Mouse (Mus musculus) heart, embryonic 15.5 days (tissue): ENCODE data around the gene Fes. TPM values are rescaled to one million over a fixed set of nuclear protein-coding genes. Genes with fewer than 3 reads are reported as not detected.

Source experiments
- ATAC-seq: fragments of 200-750 bp; cut with Nextera tagmentation; replicated peaks from 2 replicates; pipeline ENCODE4 v1.8.0; 2017; ENCODE audit warnings: low read depth, moderate TSS enrichment; ENCODE audit not compliant: insufficient number of reproducible peaks, insufficient read depth, low FRiP score
- H3K27ac ChIP-seq: fragments of 300-500 bp; sonication (generic); 2 replicates; pipeline ENCODE4 v1.5.1; 2015; ENCODE audit warnings: mild to moderate bottlenecking, inconsistent platforms
- H3K27me3 ChIP-seq: fragments of 300-500 bp; sonication (generic); 2 replicates; pipeline ENCODE4 v1.6.1; 2015; ENCODE audit warnings: inconsistent platforms
- H3K36me3 ChIP-seq: fragments of 300-500 bp; sonication (generic); 2 replicates; pipeline ENCODE4 v1.6.1; 2015; ENCODE audit warnings: mild to moderate bottlenecking, inconsistent platforms
- H3K4me1 ChIP-seq: fragments of 300-500 bp; sonication (generic); replicated peaks from 2 replicates; pipeline ENCODE4 v1.6.1; 2015; ENCODE audit warnings: inconsistent platforms
- H3K4me2 ChIP-seq: fragments of 300-500 bp; sonication (generic); 2 replicates; pipeline ENCODE4 v1.6.1; 2015; ENCODE audit warnings: inconsistent platforms, mild to moderate bottlenecking, moderate library complexity
- H3K4me3 ChIP-seq: fragments of 300-500 bp; sonication (generic); 2 replicates; pipeline ENCODE4 v1.5.1; 2015; ENCODE audit warnings: mild to moderate bottlenecking, inconsistent platforms
- H3K9ac ChIP-seq: fragments of 300-500 bp; sonication (generic); 2 replicates; pipeline ENCODE4 v1.6.1; 2015; ENCODE audit warnings: mild to moderate bottlenecking, inconsistent platforms
- H3K9me3 ChIP-seq: fragments of 300-500 bp; sonication (generic); replicated peaks from 2 replicates; pipeline ENCODE4 v1.6.1; 2016; ENCODE audit warnings: inconsistent platforms
- WGBS: fragments of 180-500 bp; shearing (Covaris S2); methylation state at CpG from one replicate; pipeline ENCODE4 v1.1.7; 2015; ENCODE audit warnings: mixed read lengths; 5-methylcytosine and 5-hydroxymethylcytosine counted together
- polyA plus RNA-seq: library from polyadenylated mRNA; unstranded; fragments of >200 nt; fragmentation: Nextera tagmentation; extraction: Ambion mirVana; gene quantifications from 2 replicates; pipeline ENCODE4 v1.2.1, GENCODE M21; 2015

Gene Fes
- polyA plus RNA-seq, 1 experiment from 2014 or later = 10.9 TPM

DNA sequence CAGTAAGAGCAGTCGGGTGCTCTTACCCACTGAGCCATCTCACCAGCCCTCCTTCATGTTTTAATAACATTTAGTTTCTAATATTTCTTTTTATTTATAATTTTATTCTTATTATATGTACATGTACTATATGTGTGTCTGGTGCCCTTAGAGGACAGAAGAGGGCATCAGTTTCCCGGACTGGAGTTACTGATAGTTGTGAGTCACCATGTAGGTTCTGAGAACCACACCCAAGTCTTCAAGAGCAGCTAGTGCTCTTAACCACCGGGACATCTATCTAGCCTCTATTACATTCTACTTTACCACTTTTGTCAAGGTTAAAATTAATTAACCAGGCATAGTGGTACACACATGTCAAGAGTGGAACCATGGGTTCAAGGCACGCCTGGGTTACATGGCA is 6.9 kb upstream of the Fes start:
- Histone ChIP-seq H3K4me2 (no peak overlapping the region), H3K4me1 (peaks cover 14% of the 10 kb centered on the region), H3K27ac (no peak overlapping the region), H3K27me3 (no peaks in the 10 kb centered on the region), H3K36me3 (peaks cover 68% of the 10 kb centered on the region), H3K4me3 (no peak overlapping the region), H3K9me3 (no peaks in the 10 kb centered on the region), H3K9ac (no peak overlapping the region)
- 83% methylated on average over 4 of the region's 4 CpGs for WGBS
- ATAC-seq = no peak

GRCm38 (mm10) chr7:80392119-80392518 is 4.4 kb upstream of the Fes start:
- H3K4me1 ChIP-seq = peaks cover 10% of the 10 kb centered on the region
- no peaks in the 10 kb centered on the region for H3K27me3 ChIP-seq
- no peak overlapping the region for H3K9ac ChIP-seq
- no peak overlapping the region for H3K27ac ChIP-seq
- no peak for ATAC-seq
- H3K9me3 ChIP-seq = no peaks in the 10 kb centered on the region
- H3K4me2 ChIP-seq = no peak overlapping the region
- H3K4me3 ChIP-seq = no peak overlapping the region
- WGBS = 89% methylated on average over 15 of the region's 15 CpGs
- H3K36me3 ChIP-seq = peaks cover 65% of the 10 kb centered on the region

DNA sequence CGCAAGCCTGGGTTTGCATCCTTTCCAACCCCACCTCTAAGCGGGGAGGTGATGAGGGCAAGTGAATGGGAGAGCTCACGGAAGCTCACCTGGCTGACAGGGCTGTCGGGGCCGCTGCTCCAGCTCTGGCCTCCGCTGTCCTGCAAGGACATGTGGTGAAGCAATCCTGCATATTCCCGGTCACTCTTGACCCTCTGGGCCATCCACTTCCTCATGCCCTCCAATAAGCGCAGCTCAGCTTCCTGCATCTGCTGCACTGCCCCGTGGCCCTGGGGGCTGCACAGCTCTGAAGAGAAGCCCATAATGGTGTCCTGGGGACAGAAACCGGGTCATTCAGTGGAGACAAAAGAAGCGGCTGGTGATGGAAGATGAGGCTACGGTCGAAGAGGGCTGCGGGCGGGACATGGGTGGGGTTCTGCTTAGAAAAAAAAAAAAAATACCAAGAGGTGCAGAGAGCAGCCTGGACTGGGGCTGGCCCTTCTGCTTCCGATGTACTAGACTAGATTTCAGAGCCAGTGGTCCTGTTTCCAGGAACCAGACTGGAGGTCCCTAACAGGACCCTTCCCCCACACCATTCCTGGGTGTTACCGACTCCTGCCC is 613 bp downstream of the Fes start:
- H3K4me1 ChIP-seq = peaks cover 19% of the 10 kb centered on the region
- 35% methylated on average over 17 of the region's 17 CpGs for WGBS
- peak overlapping the region; percentile 60 for H3K4me2 ChIP-seq
- peak overlapping the region; percentile 73 for H3K27ac ChIP-seq
- H3K9me3 ChIP-seq = no peaks in the 10 kb centered on the region
- peak overlapping the region; percentile 46 for H3K4me3 ChIP-seq
- H3K36me3 ChIP-seq = peaks cover 29% of the 10 kb centered on the region
- H3K9ac ChIP-seq = peak overlapping the region; percentile 46
- ATAC-seq = peak; percentile 11; the same call in 1 of the 2 replicates
- peaks cover 3% of the 10 kb centered on the region; the same call in 1 of the 2 replicates for H3K27me3 ChIP-seq

- Histone ChIP-seq H3K27ac (peak overlapping the region; percentile 73), H3K4me2 (peak overlapping the region; percentile 60), H3K36me3 (peaks cover 22% of the 10 kb centered on the region), H3K4me1 (peaks cover 19% of the 10 kb centered on the region), H3K4me3 (peak overlapping the region; percentile 46), H3K27me3 (peaks cover 4% of the 10 kb centered on the region; the same call in 1 of the 2 replicates), H3K9me3 (no peaks in the 10 kb centered on the region), H3K9ac (peak overlapping the region; percentile 46)
- ATAC-seq = 0 out of 2 replicates have a peak, but pooled peaks have one; percentile 37
- 33% methylated on average over 18 of the region's 18 CpGs for WGBS
These were observed 1.4 kb downstream of the Fes start for GRCm38 (mm10) chr7:80386235-80386930.

DNA sequence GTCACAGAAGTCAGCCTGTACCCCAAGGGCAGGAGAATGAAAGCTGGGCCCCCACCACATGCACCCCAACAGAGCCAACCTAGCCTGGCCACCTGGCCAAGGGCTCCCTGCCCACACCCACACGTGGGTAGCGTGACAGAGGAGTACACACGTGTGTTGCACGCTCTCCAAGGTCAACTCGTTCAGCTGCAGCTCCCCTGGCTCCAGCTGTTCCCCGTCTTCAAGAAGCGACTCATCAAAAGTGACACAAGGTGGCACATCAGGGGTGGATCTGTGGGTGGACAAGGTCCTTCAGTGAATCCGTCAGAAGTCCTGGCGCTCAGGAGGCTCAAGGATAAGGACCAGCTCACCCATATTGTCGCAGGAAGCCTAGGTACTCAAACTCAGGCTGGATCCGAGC is 4.8 kb downstream of the Fes start:
- Histone ChIP-seq H3K9ac (no peak overlapping the region), H3K4me3 (no peak overlapping the region), H3K27ac (no peak overlapping the region), H3K27me3 (peaks cover 10% of the 10 kb centered on the region; the same call in 1 of the 2 replicates), H3K36me3 (peaks cover 20% of the 10 kb centered on the region; the same call in 1 of the 2 replicates), H3K4me1 (peaks cover 15% of the 10 kb centered on the region), H3K4me2 (no peak overlapping the region), H3K9me3 (no peaks in the 10 kb centered on the region)
- WGBS = 74% methylated on average over 11 of the region's 11 CpGs
- no peak for ATAC-seq

DNA sequence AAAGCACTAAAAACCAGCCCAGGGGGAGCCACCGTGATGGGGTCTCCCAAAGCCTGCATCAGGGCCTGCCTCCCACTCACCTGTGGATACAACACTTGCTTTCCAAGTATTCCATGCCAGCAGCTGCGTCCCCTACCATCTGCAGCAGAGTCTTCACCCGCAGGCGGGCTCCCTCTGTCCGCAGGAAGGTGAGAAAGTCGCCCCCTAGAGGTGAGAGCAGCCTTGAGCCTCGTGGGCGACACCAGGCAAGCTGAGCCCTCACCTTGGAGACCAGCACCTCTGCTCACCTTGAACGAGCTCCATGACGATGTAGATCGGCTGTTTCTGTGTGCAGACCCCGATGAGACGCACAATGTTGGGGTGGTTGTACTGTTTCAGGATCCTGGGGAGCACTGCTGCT is 8.2 kb downstream of the Fes start:
- Histone ChIP-seq H3K4me2 (no peak overlapping the region), H3K36me3 (peaks cover 20% of the 10 kb centered on the region; the same call in 1 of the 2 replicates), H3K9ac (no peak overlapping the region), H3K4me1 (0 out of 2 replicates have a peak, but pooled peaks cover 2% of the 10 kb centered on the region), H3K27me3 (peaks cover 10% of the 10 kb centered on the region; the same call in 1 of the 2 replicates), H3K27ac (no peak overlapping the region), H3K4me3 (no peak overlapping the region), H3K9me3 (no peaks in the 10 kb centered on the region)
- 66% methylated on average over 13 of the region's 13 CpGs for whole genome bisulfite sequencing
- ATAC-seq = no peak

DNA sequence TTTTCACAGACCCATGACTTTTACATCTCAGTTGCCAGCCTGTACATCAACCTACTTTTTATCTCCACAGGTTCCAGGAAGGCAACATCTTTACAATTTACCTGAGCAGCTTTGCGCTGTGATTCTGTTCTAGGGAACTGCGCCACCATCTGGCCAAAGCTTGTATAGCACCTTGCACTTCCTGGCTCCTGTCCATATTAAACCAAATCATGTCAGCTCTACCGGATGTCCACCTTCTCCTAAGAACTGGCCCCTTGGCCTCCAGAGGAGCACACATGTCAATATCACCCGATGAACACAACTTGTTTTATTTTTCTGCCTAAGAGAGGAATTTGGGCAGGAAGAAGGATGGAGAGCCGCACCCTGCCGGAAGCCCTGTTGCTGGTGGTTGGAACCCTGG is 10.3 kb downstream of the Fes start:
- WGBS = 31% methylated on average over 6 of the region's 6 CpGs
- H3K36me3 ChIP-seq = peaks cover 15% of the 10 kb centered on the region; the same call in 1 of the 2 replicates
- H3K4me2 ChIP-seq = no peak overlapping the region
- H3K27ac ChIP-seq = no peak overlapping the region
- 0 out of 2 replicates have a peak, but pooled peaks cover 2% of the 10 kb centered on the region for H3K4me1 ChIP-seq
- H3K9me3 ChIP-seq = no peaks in the 10 kb centered on the region
- no peak overlapping the region for H3K4me3 ChIP-seq
- H3K27me3 ChIP-seq = peaks cover 10% of the 10 kb centered on the region; the same call in 1 of the 2 replicates
- ATAC-seq = no peak
- no peak overlapping the region for H3K9ac ChIP-seq

- WGBS = 79% methylated on average over 10 of the region's 10 CpGs
- no peak overlapping the region for H3K4me2 ChIP-seq
- no peak overlapping the region for H3K9ac ChIP-seq
These were observed 11.6 kb downstream of the Fes start for GRCm38 (mm10) chr7:80376192-80376591.

DNA sequence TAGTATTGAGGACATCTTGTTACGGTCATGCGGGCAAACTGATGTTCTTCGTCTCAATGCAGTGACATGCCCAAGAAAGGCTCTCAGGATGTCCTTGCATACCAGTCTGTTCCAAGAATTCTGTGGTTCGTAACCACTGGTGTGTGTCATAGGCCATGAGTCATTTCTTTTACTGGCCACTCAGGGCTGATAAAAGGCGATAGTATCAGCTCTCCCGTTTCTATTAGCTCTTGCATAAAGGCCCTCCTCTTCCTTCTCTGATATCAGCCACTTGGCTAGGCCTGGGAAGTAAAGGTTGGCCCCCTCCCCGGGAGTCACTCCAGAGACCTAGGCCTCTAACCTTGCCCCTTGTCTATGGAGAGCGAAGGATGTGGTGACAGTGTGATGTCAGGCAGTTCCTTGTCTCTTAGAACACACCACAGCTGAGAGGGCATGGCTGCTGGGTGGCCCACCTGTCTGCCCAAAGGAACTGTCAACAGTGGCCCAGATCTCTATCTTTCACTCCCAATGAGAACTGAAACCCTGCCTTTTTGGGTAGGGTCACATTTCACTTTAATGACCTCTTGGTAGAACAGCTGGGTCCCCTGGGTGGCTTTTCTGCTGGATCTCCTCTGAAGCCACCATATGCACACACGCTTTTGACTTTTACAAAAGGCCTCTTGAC is 12.2 kb downstream of the Fes start:
- Histone ChIP-seq H3K4me1 (0 out of 2 replicates have a peak, but pooled peaks cover 5% of the 10 kb centered on the region), H3K27ac (no peak overlapping the region), H3K27me3 (0 out of 2 replicates have a peak, but pooled peaks cover 1% of the 10 kb centered on the region), H3K9me3 (no peaks in the 10 kb centered on the region), H3K4me2 (no peak overlapping the region), H3K36me3 (peaks cover 14% of the 10 kb centered on the region; the same call in 1 of the 2 replicates), H3K4me3 (no peak overlapping the region), H3K9ac (no peak overlapping the region)
- ATAC-seq = no peak
- 46% methylated on average over 9 of the region's 9 CpGs for WGBS

More at GRCm38 (mm10) chr7:80376192-80376591, 11.6 kb downstream of the Fes start:
- H3K4me3 ChIP-seq = no peak overlapping the region
- 0 out of 2 replicates have a peak, but pooled peaks cover 5% of the 10 kb centered on the region for H3K4me1 ChIP-seq
- no peak overlapping the region for H3K27ac ChIP-seq
- ATAC-seq = no peak
- 0 out of 2 replicates have a peak, but pooled peaks cover 6% of the 10 kb centered on the region for H3K27me3 ChIP-seq
- H3K9me3 ChIP-seq = no peaks in the 10 kb centered on the region
- H3K36me3 ChIP-seq = peaks cover 15% of the 10 kb centered on the region; the same call in 1 of the 2 replicates

GRCm38 (mm10) chr7:80374733-80375132 is 13.0 kb downstream of the Fes start:
- Histone ChIP-seq H3K4me2 (no peak overlapping the region), H3K9ac (no peak overlapping the region), H3K27me3 (no peaks in the 10 kb centered on the region), H3K9me3 (no peaks in the 10 kb centered on the region), H3K27ac (no peak overlapping the region), H3K4me3 (no peak overlapping the region), H3K4me1 (peaks cover 11% of the 10 kb centered on the region), H3K36me3 (peaks cover 6% of the 10 kb centered on the region; the same call in 1 of the 2 replicates)
- 89% methylated on average over 3 of the region's 3 CpGs for WGBS
- ATAC-seq = no peak

DNA sequence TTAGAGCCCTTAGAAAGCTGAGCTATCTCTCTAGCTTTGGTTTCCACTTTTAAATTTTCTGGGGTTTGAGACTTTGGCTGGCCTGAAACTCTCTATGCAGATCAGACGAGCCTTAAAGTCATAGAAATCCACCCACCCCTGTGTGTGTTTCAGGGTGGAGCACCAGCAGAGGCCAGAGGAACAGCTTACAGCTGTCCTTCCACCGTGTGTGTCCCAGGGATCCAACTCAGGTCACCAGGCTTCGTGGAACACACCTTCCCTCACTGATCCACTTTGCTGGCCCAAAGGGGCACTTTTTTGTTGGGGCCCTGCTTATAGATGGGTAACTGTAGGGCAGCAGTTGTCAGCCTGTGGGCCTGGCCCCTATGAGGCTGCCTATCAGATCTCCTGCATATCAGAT is 13.5 kb downstream of the Fes start:
- Histone ChIP-seq H3K9ac (no peak overlapping the region), H3K4me2 (no peak overlapping the region), H3K27me3 (no peaks in the 10 kb centered on the region), H3K9me3 (no peaks in the 10 kb centered on the region), H3K4me1 (peaks cover 16% of the 10 kb centered on the region), H3K36me3 (peaks cover 2% of the 10 kb centered on the region; the same call in 1 of the 2 replicates), H3K27ac (no peak overlapping the region), H3K4me3 (no peak overlapping the region)
- no peak for ATAC-seq
- 65% methylated on average over 3 of the region's 3 CpGs for WGBS
